Mouse (Mus musculus) stomach, postnatal 0 days (tissue): ENCODE measurements around the gene Mrgprg.

Experiments used
- CTCF ChIP-seq: IDR thresholded peaks from 2 replicates; pipeline ENCODE4 v1.5.1; 2016; ENCODE audit warnings: antibody characterized with exemption, low read depth, mild to moderate bottlenecking, moderate library complexity
- EP300 ChIP-seq: optimal IDR thresholded peaks from 2 replicates; pipeline ENCODE3; 2016; ENCODE audit warnings: antibody characterized with exemption

- TF ChIP-seq CTCF = no peak
- TF ChIP-seq EP300 = no peak
Observed at GRCm38 (mm10) chr7:143798783-143799182, 32.0 kb upstream of the Mrgprg start.
